Mouse (Mus musculus) cortical plate, adult 2 months (tissue): ENCODE data around the gene Ccdc137. TPM values are rescaled to one million over a fixed set of nuclear protein-coding genes. Genes with fewer than 3 reads are reported as not detected.

ENCODE experiments used
- H3K27ac ChIP-seq: fragments of 200-500 bp; 2 replicates; pipeline ENCODE4 v1.5.1; 2012; ENCODE audit warnings: low read length, control low read depth, inconsistent platforms; ENCODE audit not compliant: insufficient read depth
- H3K4me1 ChIP-seq: fragments of 200-500 bp; 2 replicates; pipeline ENCODE4 v1.6.1; 2011; ENCODE audit warnings: low read length; ENCODE audit not compliant: control insufficient read depth, insufficient read depth
- H3K4me3 ChIP-seq: fragments of 200-500 bp; 2 replicates; pipeline ENCODE4 v1.5.1; 2011; ENCODE audit warnings: mild to moderate bottlenecking, low read length, control low read depth; ENCODE audit not compliant: insufficient read depth
- CTCF ChIP-seq: fragments of 200-500 bp; IDR thresholded peaks from 2 replicates; pipeline ENCODE4 v1.5.1; 2011; ENCODE audit warnings: mild to moderate bottlenecking, control low read depth, low read length; ENCODE audit not compliant: insufficient read depth; ENCODE audit errors: extremely low read depth
- POLR2A ChIP-seq: fragments of 200-500 bp; IDR thresholded peaks from 2 replicates; pipeline ENCODE4 v1.6.1; 2011; ENCODE audit warnings: mild to moderate bottlenecking, low read length, control low read depth; ENCODE audit not compliant: insufficient read depth; ENCODE audit errors: extremely low read depth
- polyA plus RNA-seq: library from polyadenylated mRNA; depleted of rRNA; stranded (reverse); fragments of >200 nt; gene quantifications from 2 replicates; pipeline ENCODE4 v1.2.3, GENCODE M21; 2012; rRNA removed

Gene Ccdc137
- polyA plus RNA-seq, 1 experiment, result 27.6 TPM

DNA sequence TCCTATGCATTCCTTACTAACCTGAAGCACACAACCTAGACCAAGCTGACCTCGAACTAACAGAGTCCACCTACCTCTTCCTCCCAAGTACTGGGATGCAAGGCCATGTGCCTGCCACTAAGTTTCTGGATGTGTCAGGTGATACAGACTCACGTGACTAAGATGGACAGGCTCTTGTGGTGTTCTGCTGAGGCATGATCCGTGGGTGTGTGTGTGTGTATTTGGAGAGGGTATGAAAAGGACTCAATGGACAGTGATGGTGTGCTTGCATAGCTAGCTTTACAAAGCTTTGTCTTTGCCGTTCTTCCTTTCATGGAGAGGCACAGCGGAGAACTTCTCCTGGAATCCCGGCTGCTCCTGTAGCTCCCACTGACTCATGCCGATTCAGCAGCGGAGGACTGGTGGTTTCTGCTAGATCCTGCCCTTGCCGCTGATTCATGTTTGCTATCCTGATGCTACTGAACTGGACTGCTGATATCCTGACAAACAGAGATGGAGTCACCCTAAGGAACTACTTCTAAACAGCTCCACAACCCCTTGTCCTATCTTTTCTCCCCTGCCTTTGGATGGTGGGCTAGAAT, 50.5 kb downstream of the Ccdc137 start:
- TF ChIP-seq POLR2A (no peak), CTCF (no peak)
- H3K4me1 ChIP-seq, result no peaks in the 10 kb centered on the region
- no peak overlapping the region for H3K4me3 ChIP-seq
- H3K27ac ChIP-seq, result no peak overlapping the region

DNA sequence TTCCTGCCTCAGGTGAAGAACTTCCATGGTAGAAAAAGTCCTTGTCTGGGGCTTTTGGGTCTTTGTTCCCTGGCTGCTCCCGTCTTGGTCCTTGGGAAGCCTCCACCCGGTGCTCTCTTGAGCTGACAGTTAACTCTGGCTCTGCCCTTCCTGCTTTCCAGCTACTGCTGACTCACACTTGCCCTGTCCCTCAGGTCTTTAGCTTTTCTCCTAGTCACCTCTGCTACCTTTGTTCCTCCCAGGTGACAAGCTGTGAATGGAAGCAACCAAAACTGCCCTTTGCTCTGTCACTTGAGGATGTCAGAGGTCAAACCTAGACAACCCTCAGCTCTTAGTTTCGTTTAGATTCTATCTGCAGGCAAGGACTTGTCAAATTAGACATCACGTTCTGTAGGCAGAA, 52.0 kb downstream of the Ccdc137 start:
- Histone ChIP-seq H3K27ac (no peak overlapping the region), H3K4me3 (no peak overlapping the region), H3K4me1 (no peaks in the 10 kb centered on the region)
- no peak for TF ChIP-seq POLR2A
- TF ChIP-seq CTCF, result no peak

DNA sequence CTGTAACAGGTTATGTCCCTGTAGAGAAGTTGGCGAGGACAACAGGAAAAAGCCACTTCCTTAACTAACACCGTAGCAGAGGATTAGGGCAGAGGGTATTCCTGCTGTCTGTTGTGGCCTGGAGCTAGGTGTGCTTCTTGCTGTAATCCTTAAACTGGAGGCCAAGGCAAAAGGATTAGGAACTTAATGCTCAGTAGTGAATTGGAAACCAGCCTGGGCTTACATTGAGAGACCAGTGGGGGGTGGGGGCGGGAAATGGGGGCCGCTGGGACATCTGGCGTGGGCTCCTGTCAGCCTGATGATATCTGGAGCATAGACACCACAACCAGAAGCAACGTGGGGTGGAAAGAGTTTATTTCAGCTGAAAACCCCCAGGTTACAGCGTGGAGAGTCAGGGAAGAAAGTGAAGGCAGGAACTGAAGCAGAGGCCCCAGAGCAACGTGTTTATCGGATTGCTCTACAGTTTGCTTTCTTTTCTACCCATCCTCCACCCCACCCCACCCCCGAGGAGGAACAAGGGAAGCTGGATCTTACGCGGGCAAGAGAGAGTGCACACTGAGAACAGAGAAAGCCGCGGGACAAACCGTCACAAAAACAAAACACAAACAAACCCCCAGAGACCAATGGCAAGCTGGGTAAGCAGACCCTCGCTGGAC, 52.6 kb downstream of the Ccdc137 start:
- no peak for TF ChIP-seq POLR2A
- TF ChIP-seq CTCF, result no peak
- Histone ChIP-seq H3K4me1 (no peaks in the 10 kb centered on the region), H3K27ac (no peak overlapping the region), H3K4me3 (no peak overlapping the region)

DNA sequence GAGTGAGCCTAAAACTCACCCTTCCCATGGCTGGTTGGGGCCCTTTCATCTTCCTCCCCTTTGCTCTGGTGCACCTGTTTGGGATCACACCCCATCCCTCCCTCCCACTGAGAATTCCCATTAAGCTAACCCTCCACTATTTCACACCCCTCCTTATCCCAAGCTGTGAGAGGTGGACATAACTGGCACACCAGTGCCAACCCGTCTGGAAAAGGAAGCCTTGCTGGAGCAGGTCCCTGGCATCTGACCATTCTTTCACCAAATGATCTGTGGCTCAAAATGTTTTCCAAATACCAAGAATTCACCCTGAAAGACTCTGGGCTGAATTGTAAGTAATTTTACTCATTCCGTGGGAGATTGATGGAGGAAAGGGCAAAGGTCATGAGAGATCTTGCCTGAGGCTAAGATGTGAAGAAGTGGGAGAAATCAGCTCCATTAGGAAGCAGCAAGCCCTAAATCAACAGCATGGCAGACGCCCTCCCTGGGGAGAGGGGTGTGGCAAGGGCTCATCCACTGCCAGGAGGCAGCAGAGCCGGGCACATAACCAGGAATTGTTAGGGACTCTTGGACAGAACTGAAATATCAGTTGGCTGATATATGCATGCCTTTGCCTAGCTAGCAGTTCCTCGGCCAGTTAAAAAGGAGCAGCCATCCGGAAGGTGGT, 55.0 kb downstream of the Ccdc137 start:
- TF ChIP-seq POLR2A, result no peak
- no peak for TF ChIP-seq CTCF

More for the DNA sequence above, 55.0 kb downstream of the Ccdc137 start:
- Histone ChIP-seq H3K27ac (no peak overlapping the region), H3K4me1 (no peaks in the 10 kb centered on the region), H3K4me3 (no peak overlapping the region)

Other genes with a start within 250 kb of the Ccdc137 start
- gene Bahcc1, start 225.2 kb upstream of the Ccdc137 start, polyA plus RNA-seq, result 10.1 and 10.2 TPM in 2 replicates
- gene Actg1, start 109.6 kb upstream of the Ccdc137 start, polyA plus RNA-seq, result 1,064 and 1,106 TPM in 2 replicates
- 0.28 and 0.67 TPM in 2 replicates for gene Fscn2, start 96.6 kb upstream of the Ccdc137 start, polyA plus RNA-seq
- gene Faap100, start 79.4 kb upstream of the Ccdc137 start, polyA plus RNA-seq, result 22.8 and 23.9 TPM in 2 replicates
- gene Nploc4, start 20.4 kb upstream of the Ccdc137 start, polyA plus RNA-seq, result 62.0 and 62.7 TPM in 2 replicates
- gene Tspan10, start 15.5 kb upstream of the Ccdc137 start, polyA plus RNA-seq, result 0.15 TPM in 1 of 2 replicates, not detected in the other
- gene Pde6g, start 4.6 kb upstream of the Ccdc137 start, polyA plus RNA-seq, result 0.59 and 0.81 TPM in 2 replicates
- gene Oxld1, start within 50 bp of the Ccdc137 start, polyA plus RNA-seq, result 15.0 and 17.4 TPM in 2 replicates
- gene Arl16, start 9.5 kb downstream of the Ccdc137 start, polyA plus RNA-seq, result 46.0 and 46.2 TPM in 2 replicates
- gene Mrpl12, start 26.5 kb downstream of the Ccdc137 start, polyA plus RNA-seq, result 96.3 and 96.6 TPM in 2 replicates
- gene Slc25a10, start 33.7 kb downstream of the Ccdc137 start, polyA plus RNA-seq, result 29.0 and 30.0 TPM in 2 replicates
- gene Gcgr, start 72.6 kb downstream of the Ccdc137 start, polyA plus RNA-seq, result 0.13 TPM in 2 replicates
- gene Mcrip1, start 91.6 kb downstream of the Ccdc137 start, polyA plus RNA-seq, result 158 and 160 TPM in 2 replicates
- gene Ppp1r27, start 93.0 kb downstream of the Ccdc137 start, polyA plus RNA-seq, result not detected in 2 replicates
- 88.9 and 91.2 TPM in 2 replicates for gene P4hb, start 115.1 kb downstream of the Ccdc137 start, polyA plus RNA-seq
- gene Arhgdia, start 123.5 kb downstream of the Ccdc137 start, polyA plus RNA-seq, result 416 and 442 TPM in 2 replicates
- 42.1 and 46.9 TPM in 2 replicates for gene Alyref, start 140.2 kb downstream of the Ccdc137 start, polyA plus RNA-seq
- gene Anapc11, start 140.3 kb downstream of the Ccdc137 start, polyA plus RNA-seq, result 148 and 161 TPM in 2 replicates
- gene Npb, start 150.4 kb downstream of the Ccdc137 start, polyA plus RNA-seq, result 0.58 and 1.1 TPM in 2 replicates
- gene Pcyt2, start 159.8 kb downstream of the Ccdc137 start, polyA plus RNA-seq, result 281 and 289 TPM in 2 replicates
- 98.2 and 105 TPM in 2 replicates for gene Sirt7, start 167.1 kb downstream of the Ccdc137 start, polyA plus RNA-seq
- 83.7 and 83.9 TPM in 2 replicates for gene Mafg, start 175.5 kb downstream of the Ccdc137 start, polyA plus RNA-seq
- 2.2 and 3.6 TPM in 2 replicates for gene Pycr1, start 185.7 kb downstream of the Ccdc137 start, polyA plus RNA-seq
- 3.4 and 3.6 TPM in 2 replicates for gene Myadml2, start 190.0 kb downstream of the Ccdc137 start, polyA plus RNA-seq
- 6.8 and 7.1 TPM in 2 replicates for gene Notum, start 203.1 kb downstream of the Ccdc137 start, polyA plus RNA-seq
- 46.2 and 46.8 TPM in 2 replicates for gene Aspscr1, start 214.9 kb downstream of the Ccdc137 start, polyA plus RNA-seq